Mouse (Mus musculus) retina, postnatal 1 day (tissue): ENCODE data around the gene Bcl10.
"Not testable (repeated sequence)": the region's sequence is repeated elsewhere in the genome, so short reads cannot be mapped to it uniquely, and the experiment has no call there.

Experiments
- DNase-seq: peaks from one replicate; pipeline ENCODE4 v3.0.0-alpha.2; 2012

The Bcl10 gene

DNA sequence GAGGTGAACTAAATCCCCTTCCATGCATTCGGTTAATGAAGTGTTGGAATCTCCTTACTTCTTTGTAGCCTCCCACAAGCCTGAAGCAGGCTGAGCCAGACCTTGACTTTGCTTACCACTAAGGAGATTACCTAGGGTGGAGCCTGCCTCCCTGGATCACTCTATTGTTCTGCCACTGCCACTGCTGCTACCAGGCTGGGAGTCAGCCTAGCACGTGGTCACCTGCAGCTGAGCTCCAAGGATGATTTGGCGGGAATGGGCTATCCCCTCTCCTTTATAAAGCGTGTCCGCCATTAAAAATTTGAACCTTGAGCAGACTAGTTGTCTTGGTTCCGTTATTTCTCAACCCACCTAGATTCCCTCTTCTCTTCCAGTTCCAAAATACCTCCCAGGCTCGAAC is 8.7 kb upstream of the Bcl10 start:
- not testable (repeated sequence) for DNase-seq

DNA sequence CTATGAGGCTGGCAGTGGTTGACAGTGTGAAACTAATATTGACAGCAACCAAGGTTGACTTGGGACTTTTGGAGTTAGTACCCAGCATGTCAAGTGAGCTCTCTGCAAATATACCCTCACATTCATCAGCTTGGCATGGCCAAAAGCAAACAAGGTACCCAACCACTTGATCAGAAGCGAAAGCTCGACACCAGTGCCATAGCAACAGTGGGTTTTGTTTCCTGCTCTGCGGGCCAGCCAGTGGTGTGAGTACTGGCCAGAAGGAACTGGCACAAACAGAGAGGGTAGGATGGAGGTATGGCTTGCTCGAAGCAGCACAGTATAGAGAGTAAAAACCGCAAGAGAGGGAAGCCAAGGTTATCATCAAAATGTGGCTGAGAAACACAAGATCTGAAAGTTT is 6.2 kb upstream of the Bcl10 start:
- DNase-seq = no peak

- DNase-seq = no peak
Observed at GRCm38 (mm10) chr3:145916826-145917225, 5.8 kb upstream of the Bcl10 start.

DNA sequence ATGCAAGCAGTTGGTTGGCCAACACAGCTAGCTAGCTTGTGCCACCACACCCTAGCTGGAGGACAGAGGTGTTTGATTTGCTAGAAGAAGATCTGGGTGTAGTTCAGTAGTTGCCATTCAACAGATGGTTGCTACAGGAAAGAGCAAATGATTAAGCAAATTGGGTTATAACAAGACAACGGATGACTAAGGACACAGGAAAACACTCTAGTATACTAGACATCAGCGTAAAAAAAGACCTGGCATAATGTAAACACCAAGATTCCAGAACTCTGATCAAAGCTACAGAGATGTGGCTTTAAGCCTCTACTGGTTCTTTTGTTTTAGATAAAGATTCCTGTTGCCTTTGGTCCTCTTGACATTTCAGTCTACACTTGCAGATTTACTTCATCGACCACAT is 367 bp downstream of the Bcl10 start:
- DNase-seq = no peak

DNA sequence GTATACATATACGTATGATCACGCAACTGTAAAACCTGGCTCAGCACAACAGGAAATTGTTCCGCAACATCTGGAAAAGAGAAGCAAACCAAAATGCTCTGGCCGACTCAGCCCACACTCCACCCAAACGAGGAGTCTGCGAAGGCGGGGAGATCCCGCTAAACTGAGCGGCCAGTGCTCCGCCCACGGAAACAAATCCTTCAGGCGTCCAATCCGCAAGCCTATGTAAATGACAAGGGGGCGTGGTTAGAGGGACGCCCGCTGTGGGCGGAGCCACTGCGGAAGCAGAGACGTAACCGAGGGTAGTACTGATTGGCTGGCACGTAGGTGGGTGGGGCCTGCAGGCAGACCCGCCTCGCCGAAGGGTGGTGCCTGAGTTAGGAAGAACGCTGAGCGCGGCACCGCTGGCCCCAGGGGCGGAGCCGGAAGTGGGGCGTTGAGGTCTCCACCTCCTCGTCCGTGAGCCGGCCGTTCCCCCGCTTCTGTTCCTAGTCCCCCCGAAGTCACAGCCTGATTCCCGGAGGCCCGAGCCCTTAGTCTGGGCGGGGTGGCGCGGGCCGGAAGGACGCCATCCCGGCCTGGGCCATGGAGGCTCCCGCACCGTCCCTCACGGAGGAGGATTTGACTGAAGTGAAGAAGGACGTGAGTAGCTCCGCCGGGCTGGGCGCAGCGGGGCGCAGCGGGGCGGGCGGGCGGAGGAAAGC is 1.4 kb downstream of the Bcl10 start:
- DNase-seq = peak; percentile 100

DNA sequence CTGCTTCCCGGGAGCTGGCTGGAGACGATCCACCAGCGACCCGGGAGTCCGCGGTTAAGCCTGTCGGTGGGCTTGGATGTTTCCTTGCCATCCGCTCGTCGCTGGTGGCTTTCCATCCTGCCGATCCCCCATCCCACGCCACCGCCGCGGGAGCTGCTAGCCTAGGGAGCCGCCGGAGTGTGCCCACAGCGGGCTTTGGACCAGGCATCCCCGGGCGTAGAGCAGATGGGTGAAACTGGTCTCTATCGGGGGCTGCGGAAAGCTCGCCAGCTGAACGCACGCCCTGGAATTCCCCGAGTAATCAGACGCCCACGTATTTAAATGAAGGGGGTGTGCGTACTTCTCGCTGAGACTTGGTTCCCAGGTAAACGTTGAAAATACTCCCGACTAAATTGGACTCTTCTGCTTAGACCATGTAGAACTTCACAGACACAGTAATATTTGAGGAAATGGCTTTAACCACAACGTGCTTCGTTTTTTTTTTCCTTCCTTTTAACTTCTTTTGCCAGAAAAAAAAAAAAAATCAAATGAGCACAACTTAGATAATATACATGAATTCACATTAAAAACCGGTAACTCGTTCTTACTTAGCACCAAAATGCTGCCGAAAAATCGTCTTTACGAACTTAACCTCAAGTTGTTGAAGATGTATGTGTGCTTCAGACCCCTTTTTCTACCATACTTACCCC is 2.2 kb downstream of the Bcl10 start:
- no peak for DNase-seq

GRCm38 (mm10) chr3:145925506-145925905 is 2.9 kb downstream of the Bcl10 start:
- DNase-seq = no peak

DNA sequence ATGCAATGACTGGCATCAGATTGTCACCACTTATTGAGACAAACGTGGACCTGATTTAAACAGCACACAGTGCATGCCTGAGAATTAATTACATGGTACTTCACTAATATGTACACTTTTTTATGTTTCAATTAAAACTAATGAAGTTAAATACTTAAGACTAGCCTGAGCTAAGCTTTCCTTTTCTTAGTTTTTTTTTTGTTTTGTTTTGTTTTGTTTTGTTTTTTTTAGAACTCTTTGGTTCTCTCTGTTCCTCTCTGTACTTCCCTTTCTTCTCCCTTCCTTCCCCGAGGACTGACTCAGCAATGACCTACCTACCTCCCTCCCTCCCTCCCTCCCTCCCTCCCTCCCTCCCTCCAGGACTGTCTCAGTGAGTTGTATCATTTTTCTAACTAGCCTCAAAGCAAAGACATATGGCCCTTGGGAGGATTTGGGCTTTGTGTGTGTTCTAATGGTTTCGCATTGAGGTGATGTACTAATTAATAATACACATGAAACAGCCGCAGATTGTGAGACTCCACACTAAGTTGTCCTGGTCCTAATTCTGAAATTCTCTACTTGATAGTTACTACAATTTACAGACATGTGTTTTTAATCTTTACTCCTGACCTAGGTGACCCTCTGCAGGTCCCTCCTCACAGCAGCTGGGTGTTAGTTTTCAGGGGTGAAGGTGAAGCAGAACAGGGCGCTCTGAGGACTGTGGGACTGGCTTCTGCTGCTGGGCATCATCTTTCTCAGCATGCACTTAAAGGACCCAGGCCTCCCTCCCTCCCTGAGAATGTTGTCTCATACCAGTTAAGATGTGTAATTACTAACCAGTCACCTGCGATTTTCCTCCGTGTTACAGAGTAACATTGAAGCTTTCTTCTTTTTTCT is 7.2 kb downstream of the Bcl10 start:
- DNase-seq = no peak

DNA sequence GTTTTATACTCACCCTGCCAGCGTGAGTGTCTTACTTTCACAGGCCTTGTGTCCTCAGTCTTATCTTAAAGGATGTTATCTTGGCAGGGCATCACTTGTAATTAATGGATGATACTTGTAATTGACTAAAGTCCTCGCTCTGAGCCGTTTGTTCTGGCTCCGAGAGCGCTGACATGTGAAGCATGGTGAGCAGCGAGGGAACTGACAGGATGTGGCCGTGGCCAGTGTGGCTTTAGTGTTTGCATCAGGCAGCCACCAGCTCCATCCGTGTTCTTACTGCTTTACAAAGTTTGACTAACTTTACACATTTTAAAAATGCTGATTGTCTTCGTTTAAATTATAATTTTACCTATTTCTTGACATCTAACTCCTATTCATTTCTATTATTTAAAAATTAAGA is 11.2 kb downstream of the Bcl10 start:
- no peak for DNase-seq

GRCm38 (mm10) chr3:145937505-145938404 is 15.2 kb downstream of the Bcl10 start, which contains the start of gene 2410004B18Rik:
2410004B18Rik (plus strand) TSS chr3:145938014.
- peak; percentile 94 for DNase-seq

DNA sequence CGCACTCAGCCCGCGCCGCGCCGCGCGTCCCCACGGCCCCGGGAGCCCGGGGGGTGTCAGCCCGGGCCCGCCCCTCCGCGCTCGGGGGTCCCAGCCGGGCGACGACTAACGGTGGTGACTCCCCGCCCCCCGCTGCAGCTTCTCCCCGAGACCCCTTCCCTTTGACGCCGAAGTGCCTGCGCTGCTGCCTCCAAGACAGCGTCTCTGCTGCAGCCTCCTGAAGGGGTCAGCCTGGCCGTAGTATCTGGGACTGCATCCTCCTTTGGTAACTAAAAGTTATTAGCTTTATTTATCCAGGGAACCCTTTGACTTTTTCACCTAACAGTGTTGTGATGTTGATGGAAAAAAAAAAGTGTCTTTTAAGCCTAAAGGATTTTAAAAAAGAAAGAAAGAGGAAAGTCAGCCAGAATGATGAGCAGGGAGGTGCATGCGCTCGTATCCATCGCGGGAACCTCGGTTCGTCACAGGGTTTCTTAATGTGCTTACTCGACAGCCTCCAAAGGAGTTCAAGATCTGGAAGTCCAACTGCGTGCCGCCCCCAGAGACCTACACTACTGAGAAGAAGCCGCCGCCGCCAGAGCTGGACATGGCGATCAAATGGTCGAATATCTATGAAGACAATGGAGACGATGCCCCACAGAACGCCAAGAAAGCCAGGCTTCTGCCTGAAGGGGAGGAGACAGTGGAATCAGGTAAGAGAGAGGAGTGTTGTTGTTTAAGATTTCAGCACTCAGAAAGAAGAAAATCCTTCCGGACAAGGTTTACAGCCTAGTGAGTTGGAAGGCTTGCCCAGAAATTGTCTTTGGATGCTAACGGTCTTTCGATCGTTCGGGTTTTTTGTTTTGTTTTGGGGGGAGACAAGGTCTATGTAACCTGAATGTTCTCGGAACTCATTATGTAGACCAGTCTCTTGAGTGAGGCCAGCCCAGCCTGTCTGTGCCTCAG is 16.1 kb downstream of the Bcl10 start:
- DNase-seq = peak; percentile 43

GRCm38 (mm10) chr3:145939402-145939801 is 16.8 kb downstream of the Bcl10 start:
- DNase-seq = peak; percentile 20

DNA sequence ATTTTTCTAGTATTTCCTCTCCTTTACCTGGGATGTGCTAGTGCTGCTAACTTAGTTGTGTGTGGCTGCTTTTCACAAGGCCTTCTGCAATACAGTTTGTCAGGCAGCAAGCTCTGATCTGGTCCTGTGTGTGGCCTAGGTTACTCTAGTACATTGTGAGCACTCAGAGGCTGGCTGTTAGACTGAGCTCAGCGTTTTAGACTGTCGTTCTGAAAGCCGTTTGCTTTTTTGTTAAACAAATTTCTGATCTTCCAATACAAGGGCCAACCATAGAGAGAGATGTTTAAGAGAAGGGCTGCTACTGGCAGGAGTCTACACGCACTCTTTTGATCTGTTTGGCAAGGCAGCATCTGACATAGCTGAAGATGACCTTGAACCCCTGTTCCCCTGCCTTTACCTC is 17.4 kb downstream of the Bcl10 start:
- DNase-seq = no peak

GRCm38 (mm10) chr3:145941971-145942370 is 19.4 kb downstream of the Bcl10 start:
- DNase-seq = peak; percentile 77

DNA sequence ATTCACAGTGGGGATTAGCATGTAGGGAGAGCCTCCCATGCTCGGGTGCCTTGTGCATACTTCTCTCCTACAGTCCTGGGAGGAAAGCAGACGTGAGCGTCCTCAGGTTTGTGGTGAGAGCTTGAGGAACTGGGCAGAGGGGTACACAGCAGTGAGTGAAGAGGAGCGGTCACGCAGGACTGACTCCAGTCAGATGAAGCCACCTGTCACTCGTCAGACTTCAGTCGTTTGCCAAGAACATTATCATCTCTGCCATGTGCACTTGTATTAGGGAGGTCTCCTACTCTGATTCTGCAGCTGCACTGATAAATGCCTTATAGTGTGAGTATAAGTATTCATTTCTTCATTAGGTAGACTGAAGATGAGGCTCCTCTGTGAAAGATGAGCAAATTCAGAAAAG is 21.7 kb downstream of the Bcl10 start:
- no peak for DNase-seq

GRCm38 (mm10) chr3:145945904-145946303 is 23.3 kb downstream of the Bcl10 start:
- no peak for DNase-seq

DNA sequence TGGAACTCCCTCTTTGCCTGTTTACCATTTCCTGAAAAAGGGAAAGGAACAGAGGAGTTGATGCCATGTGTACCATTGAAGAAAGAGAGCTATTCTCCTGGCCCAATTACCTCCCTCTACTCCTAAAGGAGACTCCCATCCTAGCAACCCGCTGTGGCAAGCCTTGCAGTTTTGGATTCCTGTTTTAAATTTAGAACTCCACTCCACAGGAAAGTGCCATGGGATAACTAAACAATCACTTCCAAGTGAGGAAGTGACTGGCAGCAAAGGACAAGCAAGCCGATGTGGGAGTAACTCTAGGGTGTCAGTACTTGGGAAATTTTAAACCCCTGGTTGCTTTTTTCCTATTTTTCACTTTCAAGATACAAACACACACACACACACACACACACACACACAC is 24.1 kb downstream of the Bcl10 start:
- no peak for DNase-seq

- DNase-seq = peak; percentile 91
Observed at GRCm38 (mm10) chr3:145947539-145948204, 25.1 kb downstream of the Bcl10 start.

DNA sequence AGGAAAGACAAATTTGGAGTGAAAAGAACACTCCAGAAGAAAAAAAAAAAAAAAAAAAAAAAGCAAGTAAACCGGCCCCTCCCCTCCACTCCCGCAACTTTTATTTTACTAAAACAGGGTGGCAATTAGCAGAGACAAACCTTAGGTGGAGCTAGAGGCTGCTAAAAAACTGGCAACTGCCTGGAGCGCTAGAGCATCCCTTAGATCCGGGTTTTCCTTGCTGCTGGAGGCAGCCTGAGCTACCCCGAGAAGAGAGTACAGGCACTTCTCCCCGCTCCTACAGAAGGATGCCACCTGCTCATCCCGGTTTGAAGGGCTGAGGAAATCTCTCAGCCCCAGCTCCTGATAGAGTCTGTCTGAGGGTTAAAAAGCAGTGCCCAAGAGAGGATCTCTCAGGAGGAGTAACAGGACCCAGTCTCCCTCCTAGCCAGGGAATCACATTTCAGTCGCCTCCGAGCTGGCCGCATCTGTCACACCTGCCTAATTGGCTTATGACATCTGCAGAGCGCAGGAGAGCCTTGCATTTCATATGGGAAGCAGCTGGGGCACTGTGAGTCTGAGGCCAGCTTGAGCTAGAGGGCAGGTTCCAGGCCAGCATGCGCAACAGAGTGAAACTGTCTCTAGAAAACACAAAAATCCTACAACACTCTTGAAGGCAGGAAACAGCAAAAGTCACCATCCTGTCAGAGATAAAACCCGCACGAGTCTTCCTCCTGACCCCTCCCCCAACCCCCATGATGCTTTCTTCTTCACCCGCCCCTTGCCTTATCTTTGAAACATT is 27.6 kb downstream of the Bcl10 start:
- peak; percentile 78 for DNase-seq

- DNase-seq = no peak
Observed at GRCm38 (mm10) chr3:145950815-145951130, 28.2 kb downstream of the Bcl10 start.
